Mouse (Mus musculus) brain, embryonic 18.5 days (tissue): ENCODE results near the gene Rnaseh2a.

Experiments
- DNase-seq: peaks from one replicate; pipeline ENCODE4 v3.0.0-alpha.2; 2012; ENCODE audit warnings: low read depth, low spot score

The Rnaseh2a gene

DNA sequence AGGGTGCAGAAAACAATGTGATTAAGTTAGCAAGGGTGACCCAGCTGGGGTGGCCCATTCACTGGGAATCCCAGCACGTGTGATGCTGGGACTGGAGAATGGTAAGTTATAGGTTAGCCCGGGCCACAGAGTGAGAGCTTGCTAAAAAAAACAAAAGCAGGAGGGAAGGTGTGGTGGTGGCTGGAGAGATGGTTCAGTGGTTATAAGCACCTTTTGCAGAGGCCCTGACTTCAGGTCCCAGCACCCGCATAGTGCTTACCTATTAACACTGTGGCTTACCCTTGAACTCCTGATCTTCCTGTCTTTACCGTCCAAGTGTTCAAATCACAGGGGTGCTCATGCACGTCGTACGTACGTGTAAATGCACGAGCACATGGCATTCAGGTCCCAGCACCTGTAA lies 62.5 kb downstream of the Rnaseh2a start:
- no peak for DNase-seq
